Comparison of ENCODE assay signal across 8 mouse cellular contexts in genomic region chr13:23684295-23684945, GRCm38 (mm10). TPM values are rescaled to one million over a fixed set of nuclear protein-coding genes. Genes with fewer than 3 reads are reported as not detected.
DNase-seq lines count a peak whose midpoint lies in the region; ATAC-seq and TF ChIP-seq lines count a peak whose summit lies in the region.
"Not testable (repeated sequence)": the region's sequence is repeated elsewhere in the genome, so short reads cannot be mapped to it uniquely, and the experiment has no call there.

No protein-coding gene starts in this region.

- H3K4me2 ChIP-seq in embryonic facial prominence, embryonic 13.5 days = peak overlapping the region; percentile 69
- H3K4me2 ChIP-seq in limb, embryonic 14.5 days (replicated peaks; ENCODE audit: low read depth, low read length, severe bottlenecking) = peak overlapping the region; percentile 52
- peak overlapping the region; percentile 68 for H3K4me2 ChIP-seq in midbrain, embryonic 12.5 days (replicated peaks)

- peak overlapping the region; percentile 75 for H3K9ac ChIP-seq in embryonic facial prominence, embryonic 13.5 days
- peak overlapping the region; percentile 57 for H3K9ac ChIP-seq in limb, embryonic 14.5 days (ENCODE audit: low read depth, low read length, severe bottlenecking)
- peak overlapping the region; percentile 66 for H3K9ac ChIP-seq in midbrain, embryonic 12.5 days (replicated peaks)

- not testable (repeated sequence) for H3K9me3 ChIP-seq in embryonic facial prominence, embryonic 13.5 days; heart, embryonic 10.5 days; limb, embryonic 14.5 days (ENCODE audit: control insufficient read depth, low read length); midbrain, embryonic 12.5 days

- peak; percentile 88 for DNase-seq in A20 (ENCODE audit: low read depth, low spot score)
- DNase-seq in heart, embryonic 10.5 days (ENCODE audit: low spot score) = peak; percentile 81
- peak; percentile 47 for DNase-seq in kidney, adult 11 months
- peak; percentile 80 for DNase-seq in limb, embryonic 14.5 days (ENCODE audit: low spot score)
- DNase-seq in spleen, postnatal 10 days (ENCODE audit: low spot score in 2 of 2) = peak; percentile 66 to 72

- peak overlapping the region; percentile 98 for H3K27ac ChIP-seq in bone marrow, adult 2 months (ENCODE audit: control insufficient read depth, insufficient read depth, low read depth, low read length, poor library complexity)
- peak overlapping the region; percentile 98 for H3K27ac ChIP-seq in embryonic facial prominence, embryonic 13.5 days
- H3K27ac ChIP-seq in heart, embryonic 10.5 days = peak overlapping the region; percentile 87
- H3K27ac ChIP-seq in limb, embryonic 14.5 days (replicated peaks; ENCODE audit: low read depth, low read length) = peak overlapping the region; percentile 97
- peak overlapping the region; percentile 96 for H3K27ac ChIP-seq in midbrain, embryonic 12.5 days (replicated peaks)

- peak overlapping the region; percentile 60 for H3K4me3 ChIP-seq in bone marrow, adult 2 months (replicated peaks; ENCODE audit: control insufficient read depth, low read depth, low read length)
- H3K4me3 ChIP-seq in embryonic facial prominence, embryonic 13.5 days = peak overlapping the region; percentile 50
- H3K4me3 ChIP-seq in heart, embryonic 10.5 days = peak overlapping the region; percentile 55
- H3K4me3 ChIP-seq in limb, embryonic 14.5 days (replicated peaks; ENCODE audit: low read length) = peak overlapping the region; percentile 45
- H3K4me3 ChIP-seq in midbrain, embryonic 12.5 days = peak overlapping the region; percentile 47

- H3K27me3 ChIP-seq in embryonic facial prominence, embryonic 13.5 days; heart, embryonic 10.5 days (ENCODE audit: insufficient read depth, poor library complexity, severe bottlenecking); limb, embryonic 14.5 days (ENCODE audit: control insufficient read depth, insufficient read depth, low read length); midbrain, embryonic 12.5 days: not testable (repeated sequence)

- H3K36me3 ChIP-seq in embryonic facial prominence, embryonic 13.5 days; heart, embryonic 10.5 days; limb, embryonic 14.5 days (ENCODE audit: control insufficient read depth, insufficient read depth, low read length); midbrain, embryonic 12.5 days: not testable (repeated sequence)

- not testable (repeated sequence) for ATAC-seq in embryonic facial prominence, embryonic 13.5 days (ENCODE audit: insufficient number of reproducible peaks, insufficient read depth, low FRiP score, low TSS enrichment, low read depth)
- ATAC-seq in limb, embryonic 14.5 days (ENCODE audit: low FRiP score, low read depth) = peak; percentile 5; the same call in 1 of the 2 replicates
- ATAC-seq in midbrain, embryonic 12.5 days (ENCODE audit: low FRiP score, low read depth) = peak; percentile 36

- peak; percentile 93; the same call in 1 of the 2 replicates for TF ChIP-seq POLR2A in bone marrow, adult 2 months (IDR thresholded peaks at IDR 0.05; ENCODE audit: borderline replicate concordance, control insufficient read depth, low read depth, low read length)
- peak; percentile 56; the same call in 1 of the 2 replicates for TF ChIP-seq POLR2A in limb, embryonic 14.5 days (IDR thresholded peaks at IDR 0.05; ENCODE audit: borderline replicate concordance, extremely low read depth, insufficient read depth, insufficient read length)

- not testable (repeated sequence) for H3K4me1 ChIP-seq in bone marrow, adult 2 months (ENCODE audit: control insufficient read depth, insufficient read depth, low read length); heart, embryonic 10.5 days
- H3K4me1 ChIP-seq in embryonic facial prominence, embryonic 13.5 days = peaks cover 16% of the 10 kb centered on the region
- peaks cover 18% of the 10 kb centered on the region for H3K4me1 ChIP-seq in limb, embryonic 14.5 days (ENCODE audit: control insufficient read depth, insufficient read depth, low read length)
- peaks cover 20% of the 10 kb centered on the region for H3K4me1 ChIP-seq in midbrain, embryonic 12.5 days

- WGBS in bone marrow, adult 2 months = 0% methylated on average over 21 of the region's 37 CpGs
- under 1% methylated on average over 18 of the region's 37 CpGs for WGBS in embryonic facial prominence, embryonic 13.5 days
- WGBS in heart, embryonic 10.5 days = 1% methylated on average over 19 of the region's 37 CpGs
- WGBS in limb, embryonic 14.5 days = under 1% methylated on average over 8 of the region's 37 CpGs
- whole genome bisulfite sequencing in midbrain, embryonic 12.5 days = under 1% methylated on average over 17 of the region's 37 CpGs

- TF ChIP-seq CTCF in bone marrow, adult 2 months (IDR thresholded peaks at IDR 0.05; ENCODE audit: control insufficient read depth, insufficient read depth, low read length) = not testable (repeated sequence)

RNA-seq across cellular contexts. Expression of gene Hist1h2bc, which starts 0.4 kb away (rescaled TPM):
- polyA plus RNA-seq in bone marrow, adult 2 months (2011; ENCODE audit: insufficient read depth, insufficient read length, low replicate concordance, missing spikeins) = 42.9 and 54.0 TPM in 2 replicates
- 37.5 and 39.3 TPM in 2 replicates for polyA plus RNA-seq in embryonic facial prominence, embryonic 13.5 days (2015; fragmentation: Nextera tagmentation; extraction: Ambion mirVana)
- 24.3 and 29.4 TPM in 2 replicates for polyA plus RNA-seq in heart, embryonic 10.5 days (2016; fragmentation: Nextera tagmentation; extraction: Ambion mirVana)
- 48.2 and 49.5 TPM in 2 replicates for polyA plus RNA-seq in limb, embryonic 14.5 days (2012; rRNA removed)
- 34.9 and 44.4 TPM in 2 replicates for polyA plus RNA-seq in limb, embryonic 14.5 days (2014; fragmentation: Nextera tagmentation; extraction: Ambion mirVana)
- 28.7 and 29.9 TPM in 2 replicates for polyA plus RNA-seq in midbrain, embryonic 12.5 days (2016; fragmentation: Nextera tagmentation; extraction: Ambion mirVana)

RNA-seq across cellular contexts. Expression of gene Hist1h2ac, which starts 0.7 kb away (rescaled TPM):
- 2.0 and 3.7 TPM in 2 replicates for polyA plus RNA-seq in bone marrow, adult 2 months (2011; ENCODE audit: insufficient read depth, insufficient read length, low replicate concordance, missing spikeins)
- polyA plus RNA-seq in embryonic facial prominence, embryonic 13.5 days (2015; fragmentation: Nextera tagmentation; extraction: Ambion mirVana) = 1.2 and 1.4 TPM in 2 replicates
- polyA plus RNA-seq in heart, embryonic 10.5 days (2016; fragmentation: Nextera tagmentation; extraction: Ambion mirVana) = 0.63 and 0.84 TPM in 2 replicates
- 1.6 and 2.7 TPM in 2 replicates for polyA plus RNA-seq in limb, embryonic 14.5 days (2012; rRNA removed)
- 0.65 and 0.78 TPM in 2 replicates for polyA plus RNA-seq in limb, embryonic 14.5 days (2014; fragmentation: Nextera tagmentation; extraction: Ambion mirVana)
- polyA plus RNA-seq in midbrain, embryonic 12.5 days (2016; fragmentation: Nextera tagmentation; extraction: Ambion mirVana) = 1.1 TPM in 2 replicates

RNA-seq across cellular contexts. Expression of gene Hist1h1t, which starts 11.2 kb away (rescaled TPM):
- 3.9 TPM in 1 of 2 replicates, not detected in the other for polyA plus RNA-seq in bone marrow, adult 2 months (2011; ENCODE audit: insufficient read depth, insufficient read length, low replicate concordance, missing spikeins)
- not detected in 2 replicates for polyA plus RNA-seq in embryonic facial prominence, embryonic 13.5 days (2015; fragmentation: Nextera tagmentation; extraction: Ambion mirVana)
- 0.24 TPM in 1 of 2 replicates, not detected in the other for polyA plus RNA-seq in heart, embryonic 10.5 days (2016; fragmentation: Nextera tagmentation; extraction: Ambion mirVana)
- polyA plus RNA-seq in limb, embryonic 14.5 days (2012; rRNA removed) = 0.20 and 0.33 TPM in 2 replicates
- polyA plus RNA-seq in limb, embryonic 14.5 days (2014; fragmentation: Nextera tagmentation; extraction: Ambion mirVana) = 0.21 TPM in 1 of 2 replicates, not detected in the other
- polyA plus RNA-seq in midbrain, embryonic 12.5 days (2016; fragmentation: Nextera tagmentation; extraction: Ambion mirVana) = not detected in 2 replicates

RNA-seq across cellular contexts. Expression of gene Hist1h4c, which starts 13.8 kb away (rescaled TPM):
- polyA plus RNA-seq in bone marrow, adult 2 months (2011; ENCODE audit: insufficient read depth, insufficient read length, low replicate concordance, missing spikeins) = 7.1 and 15.1 TPM in 2 replicates
- polyA plus RNA-seq in embryonic facial prominence, embryonic 13.5 days (2015; fragmentation: Nextera tagmentation; extraction: Ambion mirVana) = 6.3 and 9.0 TPM in 2 replicates
- 3.2 and 3.3 TPM in 2 replicates for polyA plus RNA-seq in heart, embryonic 10.5 days (2016; fragmentation: Nextera tagmentation; extraction: Ambion mirVana)
- 5.6 and 10.0 TPM in 2 replicates for polyA plus RNA-seq in limb, embryonic 14.5 days (2012; rRNA removed)
- polyA plus RNA-seq in limb, embryonic 14.5 days (2014; fragmentation: Nextera tagmentation; extraction: Ambion mirVana) = 8.7 and 10.2 TPM in 2 replicates
- 5.8 and 6.8 TPM in 2 replicates for polyA plus RNA-seq in midbrain, embryonic 12.5 days (2016; fragmentation: Nextera tagmentation; extraction: Ambion mirVana)

RNA-seq across cellular contexts. Expression of gene Hfe, which starts 26.2 kb away (rescaled TPM):
- 4.0 and 4.5 TPM in 2 replicates for polyA plus RNA-seq in bone marrow, adult 2 months (2011; ENCODE audit: insufficient read depth, insufficient read length, low replicate concordance, missing spikeins)
- 5.1 and 6.5 TPM in 2 replicates for polyA plus RNA-seq in embryonic facial prominence, embryonic 13.5 days (2015; fragmentation: Nextera tagmentation; extraction: Ambion mirVana)
- 5.2 and 8.3 TPM in 2 replicates for polyA plus RNA-seq in heart, embryonic 10.5 days (2016; fragmentation: Nextera tagmentation; extraction: Ambion mirVana)
- polyA plus RNA-seq in limb, embryonic 14.5 days (2012; rRNA removed) = 3.6 and 4.5 TPM in 2 replicates
- 9.3 and 10.5 TPM in 2 replicates for polyA plus RNA-seq in limb, embryonic 14.5 days (2014; fragmentation: Nextera tagmentation; extraction: Ambion mirVana)
- polyA plus RNA-seq in midbrain, embryonic 12.5 days (2016; fragmentation: Nextera tagmentation; extraction: Ambion mirVana) = 3.1 and 3.3 TPM in 2 replicates
